Mouse (Mus musculus) midbrain, embryonic 11.5 days (tissue): ENCODE results near the gene Celsr2. TPM values are rescaled to one million over a fixed set of nuclear protein-coding genes. Genes with fewer than 3 reads are reported as not detected.

Source experiments
- ATAC-seq: fragments of 200-750 bp; cut with Nextera tagmentation; 2 replicates; pipeline ENCODE4 v1.8.0; 2017; ENCODE audit warnings: moderate TSS enrichment, moderate library complexity; ENCODE audit not compliant: low FRiP score
- DNase-seq: peaks from one replicate; pipeline ENCODE4 v3.0.0; 2015; ENCODE audit warnings: low spot score; ENCODE audit errors: missing footprints
- H3K27ac ChIP-seq: fragments of 300-500 bp; sonication (generic); 2 replicates; pipeline ENCODE4 v1.5.1; 2014; ENCODE audit warnings: low read depth, low read length
- H3K27me3 ChIP-seq: fragments of 300-500 bp; sonication (generic); 2 replicates; pipeline ENCODE4 v1.6.1; 2014; ENCODE audit warnings: mild to moderate bottlenecking, low read length, moderate library complexity, mixed read lengths; ENCODE audit not compliant: control insufficient read depth, insufficient read depth
- H3K36me3 ChIP-seq: fragments of 300-500 bp; sonication (generic); 2 replicates; pipeline ENCODE4 v1.6.1; 2014; ENCODE audit warnings: mild to moderate bottlenecking, low read length, moderate library complexity, mixed read lengths; ENCODE audit not compliant: control insufficient read depth, insufficient read depth
- H3K4me1 ChIP-seq: fragments of 300-500 bp; sonication (generic); 2 replicates; pipeline ENCODE4 v1.6.1; 2014; ENCODE audit warnings: low read length; ENCODE audit not compliant: control insufficient read depth, insufficient read depth
- H3K4me2 ChIP-seq: fragments of 300-500 bp; sonication (generic); 2 replicates; pipeline ENCODE4 v1.6.1; 2014; ENCODE audit warnings: mild to moderate bottlenecking, moderate library complexity
- H3K4me3 ChIP-seq: fragments of 300-500 bp; sonication (generic); 2 replicates; pipeline ENCODE4 v1.5.1; 2014; ENCODE audit warnings: low read depth, low read length
- H3K9ac ChIP-seq: fragments of 300-500 bp; sonication (generic); 2 replicates; pipeline ENCODE4 v1.6.1; 2014; ENCODE audit warnings: low read length
- H3K9me3 ChIP-seq: fragments of 300-500 bp; sonication (generic); 2 replicates; pipeline ENCODE4 v1.6.1; 2016; ENCODE audit warnings: low read length; ENCODE audit not compliant: control insufficient read depth
- WGBS: fragments of 180-500 bp; shearing (Covaris S2); extraction: QIAGEN DNeasy Blood & Tissue Kit; methylation state at CpG from one replicate; pipeline ENCODE4 v1.1.7; 2014; 5-methylcytosine and 5-hydroxymethylcytosine counted together
- polyA plus RNA-seq: library from polyadenylated mRNA; unstranded; fragments of >200 nt; fragmentation: Nextera tagmentation; extraction: Ambion mirVana; gene quantifications from 2 replicates; pipeline ENCODE4 v1.2.1, GENCODE M21; 2014

The Celsr2 gene
- polyA plus RNA-seq, 1 experiment from 2014 or later = 65.2 TPM

DNA sequence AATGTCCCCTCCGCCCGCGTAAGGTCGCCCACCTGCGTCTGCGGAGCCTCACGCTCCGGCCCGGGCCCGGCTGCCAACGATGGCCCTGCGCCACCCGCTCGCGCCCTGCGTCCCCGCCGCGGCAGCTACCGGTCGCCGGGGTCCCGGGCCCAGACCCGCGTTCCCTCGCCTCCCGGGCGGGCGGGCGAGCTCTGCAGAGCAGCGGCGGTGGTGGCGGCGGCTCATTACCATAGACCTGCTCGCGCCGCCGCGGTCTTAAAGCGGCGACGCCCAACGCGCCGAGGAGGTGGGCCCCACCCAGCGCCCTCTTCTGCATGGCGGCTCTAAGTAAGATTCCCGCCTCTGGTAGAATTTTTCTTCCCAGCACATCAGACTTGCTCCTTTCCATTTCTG is 475 bp upstream of the Celsr2 start:
- peak; percentile 81 for ATAC-seq

DNA sequence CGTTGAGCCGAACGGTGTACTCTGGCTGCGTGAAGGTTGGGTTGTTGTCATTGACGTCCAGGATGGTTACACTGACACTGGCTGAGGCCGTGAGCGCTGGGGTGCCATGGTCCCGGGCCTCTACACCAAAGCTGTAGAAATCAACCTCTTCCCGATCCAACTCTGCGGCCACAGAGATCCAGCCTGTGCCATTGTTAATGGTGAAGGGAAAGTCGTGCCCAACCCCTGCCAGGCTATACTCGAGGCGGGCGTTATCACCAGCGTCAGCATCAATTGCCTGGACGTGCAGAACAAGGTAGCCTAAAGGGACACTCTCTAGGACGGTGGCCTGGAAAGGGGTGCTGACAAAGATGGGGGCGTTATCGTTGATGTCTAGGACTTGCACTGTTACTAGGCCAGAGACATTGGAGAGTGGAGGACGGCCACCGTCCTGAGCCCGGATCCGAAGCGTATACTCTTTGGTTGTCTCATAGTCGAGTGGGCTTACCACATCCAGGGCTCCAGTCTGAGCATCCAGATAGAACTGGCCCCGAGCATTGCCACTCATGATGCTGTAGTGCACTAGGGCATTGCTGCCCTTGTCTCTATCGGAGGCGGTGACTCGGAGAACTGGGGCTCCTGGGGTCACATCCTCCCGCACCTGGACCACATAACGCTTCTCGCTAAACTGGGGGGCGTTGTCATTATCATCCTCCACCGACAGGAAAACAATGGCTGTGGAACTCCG is 1.6 kb downstream of the Celsr2 start:
- no peak for DNase-seq
- ATAC-seq = no peak
- H3K27ac ChIP-seq = no peak overlapping the region
- peaks cover 3% of the 10 kb centered on the region; the same call in 1 of the 2 replicates for H3K27me3 ChIP-seq
- peaks cover 39% of the 10 kb centered on the region for H3K4me1 ChIP-seq
- no peak overlapping the region for H3K4me2 ChIP-seq
- no peak overlapping the region for H3K4me3 ChIP-seq
- no peak overlapping the region for H3K9ac ChIP-seq
- H3K36me3 ChIP-seq = peaks cover 32% of the 10 kb centered on the region
- 99% methylated on average over 35 of the region's 35 CpGs for WGBS
- peaks cover 20% of the 10 kb centered on the region for H3K9me3 ChIP-seq

More for the DNA sequence above, 475 bp upstream of the Celsr2 start:
- H3K27ac ChIP-seq = peak overlapping the region; percentile 84
- H3K9ac ChIP-seq = peak overlapping the region; percentile 99
- H3K4me3 ChIP-seq = peak overlapping the region; percentile 96
- under 1% methylated on average over 44 of the region's 48 CpGs for WGBS
- H3K9me3 ChIP-seq = peaks cover 20% of the 10 kb centered on the region
- DNase-seq = peak; percentile 98
- H3K4me2 ChIP-seq = peak overlapping the region; percentile 51
- peaks cover 3% of the 10 kb centered on the region; the same call in 1 of the 2 replicates for H3K27me3 ChIP-seq
- peaks cover 27% of the 10 kb centered on the region for H3K36me3 ChIP-seq
- peaks cover 23% of the 10 kb centered on the region for H3K4me1 ChIP-seq

DNA sequence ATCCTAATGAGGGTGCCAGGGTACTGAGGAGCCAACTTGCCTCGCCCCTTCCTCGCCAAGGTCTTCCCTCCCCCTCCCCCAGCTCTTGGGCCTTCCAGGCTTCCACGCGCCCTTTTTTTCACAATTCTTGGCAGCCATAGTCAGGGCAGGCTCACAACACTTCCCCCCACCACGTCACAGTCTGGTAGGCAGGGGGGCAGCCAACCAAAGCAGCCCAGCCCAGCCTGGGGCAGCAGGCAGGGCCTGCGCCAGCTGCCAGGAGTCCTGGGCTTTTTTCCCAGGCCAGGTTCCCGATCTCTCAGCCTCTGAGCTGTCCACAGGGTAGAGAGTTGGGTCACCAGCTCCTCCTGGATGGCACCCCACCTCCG is 3.6 kb downstream of the Celsr2 start:
- WGBS = 32% methylated on average over 8 of the region's 8 CpGs
- Histone ChIP-seq H3K4me1 (peaks cover 47% of the 10 kb centered on the region), H3K9ac (peak overlapping the region; percentile 94), H3K36me3 (peaks cover 38% of the 10 kb centered on the region), H3K4me2 (peak overlapping the region; percentile 88), H3K27ac (peak overlapping the region; percentile 98), H3K4me3 (peak overlapping the region; percentile 42), H3K27me3 (peaks cover 3% of the 10 kb centered on the region; the same call in 1 of the 2 replicates), H3K9me3 (peaks cover 20% of the 10 kb centered on the region)
- ATAC-seq = peak; percentile 38
- DNase-seq = no peak

DNA sequence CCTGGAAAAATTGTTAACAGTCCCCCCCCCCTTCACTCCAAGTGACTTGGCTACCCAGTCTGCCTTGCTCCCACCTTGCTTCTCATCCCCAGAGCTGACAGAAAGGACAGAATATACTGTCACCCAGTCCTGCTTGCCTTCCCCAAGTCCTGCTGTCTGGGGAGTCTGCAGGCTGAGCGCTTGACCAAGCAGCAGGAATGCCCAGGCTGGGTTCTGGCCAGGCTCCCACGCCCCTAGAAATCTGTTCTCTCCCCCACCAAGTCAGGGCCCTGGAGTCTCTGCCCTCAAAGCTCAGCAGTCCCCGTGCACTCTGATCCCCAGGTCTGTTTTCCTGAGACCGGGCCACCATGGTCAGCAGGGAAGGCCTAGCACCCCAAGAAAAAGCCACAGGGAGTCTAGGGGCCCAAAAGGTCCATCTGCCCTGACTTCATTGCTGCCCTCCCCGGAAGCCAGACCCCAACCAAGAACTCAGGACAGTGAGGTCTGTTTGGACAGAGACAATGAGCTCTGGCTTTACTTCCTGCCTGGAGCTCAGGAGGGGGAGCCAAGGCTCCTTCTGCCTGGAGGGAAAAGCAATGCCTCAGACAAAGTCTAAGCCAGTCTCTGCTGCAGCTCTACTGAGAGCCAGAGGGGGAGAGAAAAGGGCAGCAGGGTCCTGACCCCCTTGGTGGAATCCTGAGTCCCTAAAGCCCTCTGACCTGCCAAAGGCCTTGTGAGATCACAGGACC is 4.2 kb downstream of the Celsr2 start:
- Histone ChIP-seq H3K27ac (peak overlapping the region; percentile 98), H3K9ac (peak overlapping the region; percentile 94), H3K4me3 (peak overlapping the region; percentile 42), H3K4me2 (peak overlapping the region; percentile 88), H3K27me3 (no peaks in the 10 kb centered on the region; the same call in 1 of the 2 replicates), H3K4me1 (peaks cover 52% of the 10 kb centered on the region), H3K9me3 (peaks cover 20% of the 10 kb centered on the region), H3K36me3 (peaks cover 40% of the 10 kb centered on the region)
- ATAC-seq (peak; percentile 10), DNase-seq (peak; percentile 93)
- 13% methylated on average over 5 of the region's 5 CpGs for WGBS

DNA sequence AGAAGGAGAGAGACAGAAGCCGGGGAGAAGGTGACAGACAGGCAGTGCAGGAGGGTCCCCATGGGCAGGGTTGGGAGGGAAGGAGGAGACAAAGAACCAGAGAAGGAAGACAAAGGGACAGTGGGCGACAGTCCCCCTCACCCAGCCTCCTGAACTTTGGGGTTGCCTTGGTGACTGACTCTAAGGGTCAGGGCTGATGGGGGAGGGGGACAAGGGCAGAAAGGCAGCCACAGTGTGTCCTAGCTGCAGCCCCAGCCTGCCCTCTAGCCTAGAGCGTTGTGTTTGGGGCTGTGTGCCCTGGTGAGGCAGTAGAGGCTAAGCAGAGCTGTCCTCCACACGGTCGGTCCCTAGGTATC is 5.0 kb downstream of the Celsr2 start:
- DNase-seq = peak; percentile 96
- Histone ChIP-seq H3K36me3 (peaks cover 40% of the 10 kb centered on the region), H3K4me3 (peak overlapping the region; percentile 42), H3K27ac (peak overlapping the region; percentile 98), H3K9me3 (peaks cover 20% of the 10 kb centered on the region), H3K9ac (peak overlapping the region; percentile 94), H3K4me1 (peaks cover 61% of the 10 kb centered on the region), H3K27me3 (no peaks in the 10 kb centered on the region), H3K4me2 (peak overlapping the region; percentile 88)
- 2% methylated on average over 5 of the region's 5 CpGs for WGBS
- peak; percentile 64 for ATAC-seq

DNA sequence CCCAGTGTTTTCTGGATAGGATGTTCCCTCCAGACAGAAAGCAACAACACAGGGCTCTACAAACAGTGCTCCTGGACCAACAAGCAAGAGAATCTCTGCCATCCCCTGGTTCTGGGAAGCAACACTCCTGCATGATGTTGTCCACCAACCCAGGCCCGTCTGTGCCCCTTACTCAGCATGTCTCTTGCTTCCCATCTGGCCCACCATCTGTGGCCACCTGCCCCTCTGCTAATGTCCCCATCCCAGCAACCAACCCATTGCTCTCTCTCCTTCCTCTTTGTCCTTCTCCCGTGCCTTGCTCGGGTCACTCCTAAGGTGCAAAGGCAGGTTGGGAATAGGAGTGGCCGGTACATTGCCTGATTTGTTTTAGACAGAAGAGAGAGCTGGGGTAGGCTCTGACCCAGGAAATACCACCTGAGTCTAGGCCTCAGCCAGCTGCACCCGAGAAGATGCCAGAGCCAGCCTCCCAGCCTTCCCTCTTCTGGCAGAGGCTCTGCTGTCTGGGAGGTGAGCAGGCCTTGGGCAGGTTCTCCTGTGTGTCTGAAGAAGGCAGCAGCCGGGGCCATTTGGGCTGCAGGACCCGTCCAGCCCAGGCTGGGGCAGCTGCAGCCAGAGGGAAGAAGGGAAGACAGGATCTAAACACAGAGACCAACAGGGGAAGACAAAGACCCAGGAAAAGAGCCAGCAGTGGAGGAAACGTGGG is 5.5 kb downstream of the Celsr2 start:
- peaks cover 42% of the 10 kb centered on the region for H3K36me3 ChIP-seq
- H3K4me3 ChIP-seq = peak overlapping the region; percentile 42
- no peaks in the 10 kb centered on the region for H3K27me3 ChIP-seq
- H3K4me1 ChIP-seq = peaks cover 63% of the 10 kb centered on the region
- peak; percentile 3 for ATAC-seq
- H3K9ac ChIP-seq = peak overlapping the region; percentile 94
- WGBS = 21% methylated on average over 8 of the region's 8 CpGs
- peaks cover 20% of the 10 kb centered on the region for H3K9me3 ChIP-seq
- H3K27ac ChIP-seq = peak overlapping the region; percentile 98
- DNase-seq = peak; percentile 95
- peak overlapping the region; percentile 88 for H3K4me2 ChIP-seq

DNA sequence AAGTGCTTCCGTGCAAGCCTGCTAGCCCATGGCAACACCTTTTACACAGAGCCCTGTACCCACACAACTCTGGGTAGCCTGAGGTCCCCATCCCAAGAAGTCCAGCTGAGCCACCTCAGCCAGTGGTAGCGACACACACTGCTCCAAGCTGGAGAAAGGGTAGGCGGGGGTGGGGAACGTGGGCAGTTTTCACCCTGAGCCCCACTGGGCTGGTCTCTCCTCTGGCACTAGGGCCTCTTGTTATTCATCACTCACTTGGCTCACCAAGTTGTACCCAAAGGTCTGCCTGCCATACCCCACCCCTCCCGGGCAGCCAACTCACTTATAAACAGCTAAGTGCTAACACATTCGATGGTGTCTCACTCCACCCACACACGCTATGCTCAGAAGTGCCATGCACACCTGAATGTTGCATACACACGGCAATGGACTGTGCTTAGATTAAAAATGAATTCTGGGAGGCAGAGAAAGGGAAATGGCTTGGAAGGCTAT is 6.8 kb downstream of the Celsr2 start:
- Histone ChIP-seq H3K9ac (0 out of 2 replicates have a peak overlapping the region, but pooled peaks have one; percentile 16), H3K4me2 (no peak overlapping the region)
- WGBS = 84% methylated on average over 8 of the region's 8 CpGs

DNA sequence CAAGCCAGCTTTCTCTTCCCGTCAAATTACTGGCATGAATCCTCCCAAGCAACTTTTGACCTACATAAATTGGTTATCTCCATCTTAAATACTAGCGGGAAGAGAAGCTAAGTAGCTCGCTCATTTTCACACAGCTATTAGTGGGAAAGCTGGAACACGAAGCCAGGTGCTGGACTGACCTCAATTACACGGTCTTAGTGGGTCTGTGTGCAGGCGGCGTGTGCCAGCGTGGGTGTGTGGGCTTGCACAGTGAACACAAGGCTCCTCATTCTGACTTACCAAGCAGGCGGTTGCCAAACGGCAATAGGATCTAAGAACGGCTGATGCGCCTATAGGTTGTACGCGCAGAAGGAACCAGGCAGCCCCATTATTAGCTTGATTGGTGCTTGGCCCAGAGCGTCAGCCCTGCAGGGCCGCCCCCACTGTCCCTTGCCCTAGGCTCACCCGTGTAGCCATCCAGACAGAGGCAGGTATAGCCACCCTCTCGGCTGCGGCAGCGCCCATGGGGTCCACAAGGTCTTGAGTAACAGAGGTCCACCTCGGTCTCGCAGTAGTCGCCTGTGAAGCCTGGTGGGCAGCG is 9.0 kb downstream of the Celsr2 start:
- H3K27ac ChIP-seq = peak overlapping the region; percentile 85
- no peak overlapping the region for H3K4me3 ChIP-seq
- no peaks in the 10 kb centered on the region for H3K27me3 ChIP-seq
- peaks cover 32% of the 10 kb centered on the region for H3K36me3 ChIP-seq
- H3K9ac ChIP-seq = peak overlapping the region; percentile 28
- DNase-seq = peak; percentile 91
- H3K4me2 ChIP-seq = no peak overlapping the region; the same call in 1 of the 2 replicates
- peaks cover 53% of the 10 kb centered on the region for H3K4me1 ChIP-seq
- 80% methylated on average over 24 of the region's 24 CpGs for WGBS
- H3K9me3 ChIP-seq = no peaks in the 10 kb centered on the region
- ATAC-seq = no peak

More for the DNA sequence above, 6.8 kb downstream of the Celsr2 start:
- H3K4me1 ChIP-seq = peaks cover 68% of the 10 kb centered on the region
- no peak for DNase-seq
- H3K36me3 ChIP-seq = peaks cover 37% of the 10 kb centered on the region
- H3K9me3 ChIP-seq = peaks cover 11% of the 10 kb centered on the region
- no peak overlapping the region for H3K27ac ChIP-seq
- no peaks in the 10 kb centered on the region for H3K27me3 ChIP-seq
- ATAC-seq = no peak
- H3K4me3 ChIP-seq = no peak overlapping the region
